Mouse (Mus musculus) ES-Bruce4 (cell line): ENCODE data around the gene Scamp4. TPM values are rescaled to one million over a fixed set of nuclear protein-coding genes. Genes with fewer than 3 reads are reported as not detected.

Experiments used
- H3K27ac ChIP-seq: 2 replicates; pipeline ENCODE4 v1.5.1; 2012; ENCODE audit warnings: low read length, inconsistent platforms; ENCODE audit not compliant: insufficient read depth
- H3K27me3 ChIP-seq: 2 replicates; pipeline ENCODE4 v1.6.1; 2012; ENCODE audit warnings: mild to moderate bottlenecking, low read length, inconsistent platforms; ENCODE audit not compliant: control insufficient read depth, poor library complexity, insufficient read depth, severe bottlenecking
- H3K36me3 ChIP-seq: 2 replicates; pipeline ENCODE4 v1.6.1; 2012; ENCODE audit warnings: inconsistent platforms, mild to moderate bottlenecking, low read length, moderate library complexity; ENCODE audit not compliant: control insufficient read depth, poor library complexity, insufficient read depth, severe bottlenecking
- H3K4me1 ChIP-seq: one replicate; pipeline ENCODE4 v1.8.1; 2011; ENCODE audit warnings: low read length; ENCODE audit not compliant: control insufficient read depth, insufficient read depth
- H3K4me3 ChIP-seq: 2 replicates; pipeline ENCODE4 v1.5.1; 2011; ENCODE audit warnings: low read depth, mild to moderate bottlenecking, low read length
- H3K9ac ChIP-seq: 2 replicates; pipeline ENCODE4 v1.6.1; 2012; ENCODE audit warnings: low read depth, mild to moderate bottlenecking, inconsistent platforms; ENCODE audit not compliant: poor library complexity, severe bottlenecking
- H3K9me3 ChIP-seq: replicated peaks from 2 replicates; pipeline ENCODE4 v1.6.1; 2012; ENCODE audit warnings: mild to moderate bottlenecking, low read length, inconsistent platforms; ENCODE audit not compliant: control insufficient read depth, poor library complexity, insufficient read depth, severe bottlenecking
- CTCF ChIP-seq: IDR thresholded peaks from one replicate; pipeline ENCODE4 v1.8.1; 2011; ENCODE audit warnings: low read depth, low read length
- EP300 ChIP-seq: IDR thresholded peaks from 2 replicates; pipeline ENCODE4 v1.6.1; 2011; ENCODE audit warnings: low read depth, low read length; ENCODE audit not compliant: insufficient read depth
- POLR2A ChIP-seq: IDR thresholded peaks from one replicate; pipeline ENCODE4 v1.8.1; 2011; ENCODE audit warnings: low read length; ENCODE audit not compliant: insufficient read depth
- polyA plus RNA-seq: library from polyadenylated mRNA; stranded (reverse); fragments of >200 nt; gene quantifications from 2 replicates; pipeline ENCODE4 v1.2.4, GENCODE M21; 2011; ENCODE audit warnings: low read depth; ENCODE audit not compliant: missing spikeins, insufficient read depth, insufficient read length

The Scamp4 gene
- polyA plus RNA-seq, 1 experiment, result 68.9 TPM

DNA sequence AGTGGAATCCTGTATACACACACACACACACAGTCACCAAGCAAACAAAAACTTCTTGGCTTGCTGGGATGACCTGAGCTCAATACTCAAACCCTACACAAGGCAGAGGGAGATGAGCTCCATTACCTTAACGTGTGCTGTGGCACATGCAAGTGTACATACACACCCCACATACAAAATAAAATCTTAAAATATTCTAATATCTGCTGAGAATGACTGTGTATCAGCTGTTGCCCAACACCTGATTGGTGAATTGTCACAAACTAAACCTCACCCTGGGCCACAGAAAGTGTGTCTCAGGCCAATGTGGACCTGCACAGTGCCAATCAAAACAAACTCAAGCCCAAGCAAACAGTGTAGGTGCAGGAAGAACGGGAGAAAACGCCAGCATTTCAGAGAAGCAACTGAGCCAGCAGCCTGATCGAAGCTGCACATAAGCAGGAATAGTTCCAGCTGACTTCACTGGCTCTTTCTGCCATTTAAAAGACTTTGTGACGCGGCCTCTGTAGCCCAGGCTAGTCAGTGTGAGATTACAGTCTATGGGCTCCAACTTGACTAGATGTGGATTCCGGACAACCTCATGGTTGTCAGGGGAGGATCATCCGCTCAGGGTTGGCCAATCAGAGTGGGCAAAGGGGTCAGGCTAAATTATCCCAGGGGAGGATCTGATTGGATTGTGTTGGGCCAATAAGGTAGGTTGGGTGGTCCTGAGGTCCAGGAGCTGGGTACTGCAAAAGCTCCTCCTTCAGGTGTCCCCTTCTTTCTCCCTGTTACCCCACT lies 17.0 kb downstream of the Scamp4 start:
- H3K4me1 ChIP-seq, result no peaks in the 10 kb centered on the region
- no peaks in the 10 kb centered on the region for H3K27me3 ChIP-seq
- no peaks in the 10 kb centered on the region for H3K9me3 ChIP-seq
- peak overlapping the region; percentile 82 for H3K27ac ChIP-seq
- H3K4me3 ChIP-seq, result peak overlapping the region; percentile 75
- peak; percentile 70 for TF ChIP-seq POLR2A
- TF ChIP-seq CTCF, result no peak
- TF ChIP-seq EP300, result no peak
- peak overlapping the region; percentile 47 for H3K9ac ChIP-seq
- H3K36me3 ChIP-seq, result peaks cover 4% of the 10 kb centered on the region; the same call in 1 of the 2 replicates

DNA sequence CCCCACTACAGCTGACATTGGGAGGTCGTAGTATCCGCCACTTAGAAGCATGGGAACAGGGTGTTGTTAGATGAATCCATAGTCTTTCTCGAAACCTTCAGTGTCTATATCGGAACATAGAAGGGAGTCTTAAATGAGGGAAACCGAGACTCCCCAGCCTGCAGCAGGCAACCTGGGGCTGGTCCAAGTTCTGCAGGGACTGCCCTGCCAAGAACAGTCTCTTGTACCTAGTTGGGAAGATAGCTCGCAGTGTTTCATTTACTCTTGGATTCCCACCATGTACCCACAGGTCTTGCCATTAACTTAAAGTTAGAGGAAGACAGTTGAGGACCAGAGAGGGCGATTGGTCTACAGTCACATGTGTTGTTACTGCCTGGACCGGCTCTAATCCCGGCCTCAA lies 17.7 kb downstream of the Scamp4 start:
- H3K4me1 ChIP-seq, result no peaks in the 10 kb centered on the region
- H3K9ac ChIP-seq, result no peak overlapping the region
- 0 out of 2 replicates have a peak, but pooled peaks cover 3% of the 10 kb centered on the region for H3K36me3 ChIP-seq
- H3K4me3 ChIP-seq, result peak overlapping the region; percentile 34
- H3K27me3 ChIP-seq, result no peaks in the 10 kb centered on the region
- TF ChIP-seq POLR2A (no peak), CTCF (no peak), EP300 (no peak)
- no peaks in the 10 kb centered on the region for H3K9me3 ChIP-seq
- peak overlapping the region; percentile 13; the same call in 1 of the 2 replicates for H3K27ac ChIP-seq

DNA sequence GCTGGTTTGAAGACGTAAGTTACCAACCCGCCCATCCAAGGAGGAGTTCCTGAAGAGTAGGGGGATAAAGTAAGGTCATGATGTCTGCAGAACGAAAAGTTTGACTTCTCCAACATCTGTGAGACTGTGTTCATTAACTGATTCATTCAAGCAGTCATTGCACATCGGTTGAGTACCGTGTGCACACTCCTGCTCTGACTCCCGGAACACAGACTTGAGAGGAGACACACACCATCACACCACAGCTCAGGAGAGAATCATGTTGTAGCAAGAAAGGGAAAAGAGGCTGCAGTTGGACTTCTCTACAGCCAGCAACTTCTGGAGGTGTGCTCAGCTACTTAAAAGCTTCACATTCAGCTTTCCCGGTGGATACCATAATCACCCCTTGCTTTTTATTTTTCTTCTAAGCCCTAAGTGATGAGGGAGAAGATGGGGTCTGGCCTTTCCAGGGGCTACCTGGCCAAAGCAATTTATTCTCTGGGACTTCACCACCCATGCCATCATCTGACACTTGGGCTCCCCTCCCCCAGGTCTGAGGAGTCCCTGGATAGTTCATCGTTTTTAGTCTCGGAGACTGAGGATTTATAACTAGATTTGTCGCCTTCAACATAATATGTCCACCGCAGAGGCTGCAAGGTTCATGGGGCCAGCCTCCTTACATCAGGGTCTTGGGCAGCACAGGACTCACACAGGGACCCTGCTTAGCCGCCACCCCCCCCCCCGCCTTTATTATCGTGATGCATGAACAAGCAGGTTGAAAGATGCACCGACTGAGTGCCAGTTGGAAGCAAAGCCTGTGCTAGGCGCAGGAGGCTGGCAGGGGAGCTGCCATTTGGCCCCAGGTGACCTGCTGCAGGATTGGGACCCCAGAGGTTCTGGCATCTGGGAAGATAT lies 18.4 kb downstream of the Scamp4 start:
- Histone ChIP-seq H3K9ac (peak overlapping the region; percentile 69), H3K36me3 (no peaks in the 10 kb centered on the region), H3K27me3 (no peaks in the 10 kb centered on the region), H3K27ac (peak overlapping the region; percentile 42; the same call in 1 of the 2 replicates), H3K9me3 (no peaks in the 10 kb centered on the region), H3K4me1 (no peaks in the 10 kb centered on the region), H3K4me3 (peak overlapping the region; percentile 49)
- no peak for TF ChIP-seq EP300
- no peak for TF ChIP-seq CTCF
- no peak for TF ChIP-seq POLR2A

DNA sequence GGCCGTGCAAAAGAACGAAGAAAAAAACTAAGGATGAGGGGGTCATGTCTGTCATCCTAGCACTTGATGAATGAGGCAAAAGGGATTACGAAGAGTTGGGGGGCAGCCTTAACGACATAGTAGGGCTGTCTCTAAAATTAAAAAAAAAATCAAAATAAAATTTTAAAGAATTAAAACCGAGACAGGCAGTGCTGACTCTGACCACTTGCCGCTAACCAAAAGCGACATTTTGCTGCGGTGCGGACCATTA lies 18.9 kb downstream of the Scamp4 start:
- Histone ChIP-seq H3K27me3 (no peaks in the 10 kb centered on the region), H3K4me3 (peak overlapping the region; percentile 49), H3K9me3 (no peaks in the 10 kb centered on the region), H3K9ac (peak overlapping the region; percentile 69), H3K27ac (peak overlapping the region; percentile 42; the same call in 1 of the 2 replicates), H3K36me3 (no peaks in the 10 kb centered on the region), H3K4me1 (no peaks in the 10 kb centered on the region)
- no peak for TF ChIP-seq EP300
- no peak for TF ChIP-seq CTCF
- no peak for TF ChIP-seq POLR2A

DNA sequence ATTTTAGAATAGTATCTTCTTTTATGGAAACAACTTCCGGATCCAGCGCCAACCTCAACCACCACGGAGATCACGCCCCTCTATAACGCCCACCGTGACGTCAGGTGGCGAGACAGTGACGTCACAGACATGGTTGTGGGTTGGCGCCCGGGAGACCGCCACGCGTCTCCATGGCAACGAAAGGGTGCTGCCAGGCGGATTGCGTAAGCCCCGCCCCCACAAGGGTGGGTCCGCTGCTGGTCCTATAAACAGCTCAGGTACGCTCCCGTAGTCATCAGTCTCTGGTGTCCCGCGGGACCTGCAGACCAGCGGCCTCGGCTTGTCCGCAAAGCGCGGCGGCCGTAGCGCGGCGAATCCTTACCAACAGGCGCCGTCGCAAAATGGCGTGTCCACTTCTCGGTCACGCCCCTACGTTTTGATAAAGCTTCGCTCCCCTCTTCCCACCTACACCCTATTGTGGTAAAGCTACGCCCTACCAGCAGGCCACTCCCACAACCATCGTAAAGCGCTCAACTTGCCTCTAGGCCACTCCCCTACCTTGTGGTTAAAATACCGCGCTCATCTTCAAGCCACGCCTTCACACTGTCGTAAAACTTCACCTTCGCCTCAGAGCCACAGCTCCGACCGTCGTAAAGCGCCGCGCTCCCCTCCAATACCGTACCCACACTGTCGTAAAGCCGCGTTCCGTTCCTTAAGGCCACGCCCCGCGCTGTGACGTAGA lies 19.4 kb downstream of the Scamp4 start:
- no peaks in the 10 kb centered on the region for H3K4me1 ChIP-seq
- H3K9ac ChIP-seq, result peak overlapping the region; percentile 80
- H3K4me3 ChIP-seq, result peak overlapping the region; percentile 49
- peak overlapping the region; percentile 42 for H3K27ac ChIP-seq
- H3K36me3 ChIP-seq, result no peaks in the 10 kb centered on the region
- H3K27me3 ChIP-seq, result no peaks in the 10 kb centered on the region
- H3K9me3 ChIP-seq, result no peaks in the 10 kb centered on the region
- TF ChIP-seq POLR2A (peak; percentile 59), CTCF (no peak), EP300 (peak; percentile 42; the same call in 1 of the 2 replicates)
